Mouse (Mus musculus): ENCODE data around the gene Bcl10. TPM values are rescaled to one million over a fixed set of nuclear protein-coding genes. Genes with fewer than 3 reads are reported as not detected.
A peak's percentile ranks its signal among the peaks of the same experiment; 100 is the strongest.
"Not testable (repeated sequence)": the region's sequence is repeated elsewhere in the genome, so short reads cannot be mapped to it uniquely, and the experiment has no call there.

Bcl10 gene
- total RNA-seq, 4 experiments from 2014 or later: 10.6 to 16.1 (median 14.2) TPM

DNA sequence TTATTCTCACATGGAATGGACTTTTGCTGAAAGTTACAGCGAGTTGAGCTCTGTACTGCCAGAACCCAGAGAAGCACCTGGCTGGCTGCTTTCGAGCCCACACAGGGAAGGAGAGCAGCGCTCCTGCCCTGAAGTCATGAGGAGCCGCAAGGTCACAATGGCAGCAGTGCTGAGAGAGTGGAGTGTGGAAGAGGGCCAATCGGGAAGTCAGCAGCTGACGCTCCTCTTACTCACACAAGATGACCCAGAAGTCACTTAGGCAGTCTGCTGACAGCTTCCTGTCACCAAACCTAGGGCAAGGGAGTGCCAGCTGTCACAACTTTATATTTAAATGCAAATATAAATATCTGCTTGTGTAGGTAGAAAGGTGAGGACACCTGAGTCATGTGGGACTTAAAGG is 9.3 kb upstream of the Bcl10 start:
- DNase-seq (ENCODE audit: low spot score in 2 of 2): no peak

GRCm38 (mm10) chr3:145913942-145914341 is 8.7 kb upstream of the Bcl10 start:
- not testable (repeated sequence) for DNase-seq (ENCODE audit: low spot score in 2 of 2)

- no peak for DNase-seq (ENCODE audit: low spot score in 2 of 2)
Measured at GRCm38 (mm10) chr3:145916374-145916773, 6.2 kb upstream of the Bcl10 start.

GRCm38 (mm10) chr3:145916826-145917225 is 5.8 kb upstream of the Bcl10 start:
- DNase-seq (ENCODE audit: low spot score in 2 of 2): no peak

DNA sequence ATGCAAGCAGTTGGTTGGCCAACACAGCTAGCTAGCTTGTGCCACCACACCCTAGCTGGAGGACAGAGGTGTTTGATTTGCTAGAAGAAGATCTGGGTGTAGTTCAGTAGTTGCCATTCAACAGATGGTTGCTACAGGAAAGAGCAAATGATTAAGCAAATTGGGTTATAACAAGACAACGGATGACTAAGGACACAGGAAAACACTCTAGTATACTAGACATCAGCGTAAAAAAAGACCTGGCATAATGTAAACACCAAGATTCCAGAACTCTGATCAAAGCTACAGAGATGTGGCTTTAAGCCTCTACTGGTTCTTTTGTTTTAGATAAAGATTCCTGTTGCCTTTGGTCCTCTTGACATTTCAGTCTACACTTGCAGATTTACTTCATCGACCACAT is 367 bp downstream of the Bcl10 start:
- DNase-seq (ENCODE audit: low spot score in 2 of 2): no peak

GRCm38 (mm10) chr3:145923874-145924577 is 1.4 kb downstream of the Bcl10 start:
- DNase-seq (ENCODE audit: low spot score in 2 of 2): peak; percentile 99

DNA sequence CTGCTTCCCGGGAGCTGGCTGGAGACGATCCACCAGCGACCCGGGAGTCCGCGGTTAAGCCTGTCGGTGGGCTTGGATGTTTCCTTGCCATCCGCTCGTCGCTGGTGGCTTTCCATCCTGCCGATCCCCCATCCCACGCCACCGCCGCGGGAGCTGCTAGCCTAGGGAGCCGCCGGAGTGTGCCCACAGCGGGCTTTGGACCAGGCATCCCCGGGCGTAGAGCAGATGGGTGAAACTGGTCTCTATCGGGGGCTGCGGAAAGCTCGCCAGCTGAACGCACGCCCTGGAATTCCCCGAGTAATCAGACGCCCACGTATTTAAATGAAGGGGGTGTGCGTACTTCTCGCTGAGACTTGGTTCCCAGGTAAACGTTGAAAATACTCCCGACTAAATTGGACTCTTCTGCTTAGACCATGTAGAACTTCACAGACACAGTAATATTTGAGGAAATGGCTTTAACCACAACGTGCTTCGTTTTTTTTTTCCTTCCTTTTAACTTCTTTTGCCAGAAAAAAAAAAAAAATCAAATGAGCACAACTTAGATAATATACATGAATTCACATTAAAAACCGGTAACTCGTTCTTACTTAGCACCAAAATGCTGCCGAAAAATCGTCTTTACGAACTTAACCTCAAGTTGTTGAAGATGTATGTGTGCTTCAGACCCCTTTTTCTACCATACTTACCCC is 2.2 kb downstream of the Bcl10 start:
- DNase-seq (ENCODE audit: low spot score in 2 of 2): peak; percentile 40 to 62

GRCm38 (mm10) chr3:145925506-145925905 is 2.9 kb downstream of the Bcl10 start:
- no peak for DNase-seq (ENCODE audit: low spot score in 2 of 2)

GRCm38 (mm10) chr3:145929525-145930400 is 7.2 kb downstream of the Bcl10 start:
- no peak for DNase-seq (ENCODE audit: low spot score in 2 of 2)

GRCm38 (mm10) chr3:145933845-145934244 is 11.2 kb downstream of the Bcl10 start:
- DNase-seq (ENCODE audit: low spot score in 2 of 2): no peak

GRCm38 (mm10) chr3:145937505-145938404 is 15.2 kb downstream of the Bcl10 start, which contains the start of gene 2410004B18Rik:
2410004B18Rik (plus strand) TSS chr3:145938014.
- DNase-seq (ENCODE audit: low spot score in 2 of 2): peak; percentile 81 to 90

DNA sequence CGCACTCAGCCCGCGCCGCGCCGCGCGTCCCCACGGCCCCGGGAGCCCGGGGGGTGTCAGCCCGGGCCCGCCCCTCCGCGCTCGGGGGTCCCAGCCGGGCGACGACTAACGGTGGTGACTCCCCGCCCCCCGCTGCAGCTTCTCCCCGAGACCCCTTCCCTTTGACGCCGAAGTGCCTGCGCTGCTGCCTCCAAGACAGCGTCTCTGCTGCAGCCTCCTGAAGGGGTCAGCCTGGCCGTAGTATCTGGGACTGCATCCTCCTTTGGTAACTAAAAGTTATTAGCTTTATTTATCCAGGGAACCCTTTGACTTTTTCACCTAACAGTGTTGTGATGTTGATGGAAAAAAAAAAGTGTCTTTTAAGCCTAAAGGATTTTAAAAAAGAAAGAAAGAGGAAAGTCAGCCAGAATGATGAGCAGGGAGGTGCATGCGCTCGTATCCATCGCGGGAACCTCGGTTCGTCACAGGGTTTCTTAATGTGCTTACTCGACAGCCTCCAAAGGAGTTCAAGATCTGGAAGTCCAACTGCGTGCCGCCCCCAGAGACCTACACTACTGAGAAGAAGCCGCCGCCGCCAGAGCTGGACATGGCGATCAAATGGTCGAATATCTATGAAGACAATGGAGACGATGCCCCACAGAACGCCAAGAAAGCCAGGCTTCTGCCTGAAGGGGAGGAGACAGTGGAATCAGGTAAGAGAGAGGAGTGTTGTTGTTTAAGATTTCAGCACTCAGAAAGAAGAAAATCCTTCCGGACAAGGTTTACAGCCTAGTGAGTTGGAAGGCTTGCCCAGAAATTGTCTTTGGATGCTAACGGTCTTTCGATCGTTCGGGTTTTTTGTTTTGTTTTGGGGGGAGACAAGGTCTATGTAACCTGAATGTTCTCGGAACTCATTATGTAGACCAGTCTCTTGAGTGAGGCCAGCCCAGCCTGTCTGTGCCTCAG is 16.1 kb downstream of the Bcl10 start:
- DNase-seq (ENCODE audit: low spot score in 2 of 2): no peak

DNA sequence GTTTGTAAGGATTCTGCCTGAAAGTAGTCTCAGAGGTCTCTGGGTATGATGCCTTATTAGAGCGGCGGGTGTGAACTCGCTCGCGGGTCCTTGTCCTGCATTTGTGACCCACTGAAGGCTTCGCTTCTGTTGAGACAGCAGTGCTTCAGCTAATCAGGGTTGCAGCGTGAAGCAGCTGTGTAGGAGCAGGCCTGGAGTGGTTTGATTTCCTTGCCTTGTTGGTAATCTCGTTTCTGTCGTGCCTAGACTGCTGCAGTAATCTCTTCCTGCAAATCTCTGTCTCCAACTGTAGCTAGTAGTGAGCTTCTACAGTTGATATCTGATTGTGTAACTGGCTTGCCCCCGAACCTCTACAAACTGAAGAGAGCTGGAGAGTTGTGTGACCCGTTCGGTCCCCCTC is 16.8 kb downstream of the Bcl10 start:
- DNase-seq (ENCODE audit: low spot score in 2 of 2): no peak

GRCm38 (mm10) chr3:145939971-145940370 is 17.4 kb downstream of the Bcl10 start:
- no peak for DNase-seq (ENCODE audit: low spot score in 2 of 2)

DNA sequence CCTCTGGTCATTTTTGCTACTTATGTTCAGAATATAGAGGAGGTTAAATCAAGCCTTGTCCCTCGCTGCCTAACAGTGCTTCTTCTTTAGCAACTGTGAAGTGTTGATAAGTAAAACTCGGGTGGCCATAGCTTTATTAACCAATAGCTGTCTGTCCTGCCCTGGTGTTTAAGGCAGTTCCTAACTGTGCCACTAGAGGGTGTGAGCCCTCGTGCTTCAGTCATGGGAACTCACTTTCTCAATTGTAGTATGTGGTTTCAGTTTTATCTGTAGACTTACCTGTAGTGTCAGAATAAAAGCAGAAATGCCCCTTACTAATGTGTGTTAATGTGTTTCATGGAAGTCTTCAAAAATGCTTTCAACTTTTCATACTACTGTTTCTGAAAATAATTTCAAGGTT is 19.4 kb downstream of the Bcl10 start:
- DNase-seq (ENCODE audit: low spot score in 2 of 2): peak in 1 of 2 experiments; percentile 72

DNA sequence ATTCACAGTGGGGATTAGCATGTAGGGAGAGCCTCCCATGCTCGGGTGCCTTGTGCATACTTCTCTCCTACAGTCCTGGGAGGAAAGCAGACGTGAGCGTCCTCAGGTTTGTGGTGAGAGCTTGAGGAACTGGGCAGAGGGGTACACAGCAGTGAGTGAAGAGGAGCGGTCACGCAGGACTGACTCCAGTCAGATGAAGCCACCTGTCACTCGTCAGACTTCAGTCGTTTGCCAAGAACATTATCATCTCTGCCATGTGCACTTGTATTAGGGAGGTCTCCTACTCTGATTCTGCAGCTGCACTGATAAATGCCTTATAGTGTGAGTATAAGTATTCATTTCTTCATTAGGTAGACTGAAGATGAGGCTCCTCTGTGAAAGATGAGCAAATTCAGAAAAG is 21.7 kb downstream of the Bcl10 start:
- DNase-seq (ENCODE audit: low spot score in 2 of 2): no peak

GRCm38 (mm10) chr3:145945904-145946303 is 23.3 kb downstream of the Bcl10 start:
- no peak for DNase-seq (ENCODE audit: low spot score in 2 of 2)

- DNase-seq (ENCODE audit: low spot score in 2 of 2): no peak
Measured at GRCm38 (mm10) chr3:145946654-145947053, 24.1 kb downstream of the Bcl10 start.

- no peak for DNase-seq (ENCODE audit: low spot score in 2 of 2)
Measured at GRCm38 (mm10) chr3:145947539-145948204, 25.1 kb downstream of the Bcl10 start.
